Mouse (Mus musculus) cerebellum, adult 11-12 months (tissue): ENCODE measurements around the gene Iyd.

Experiments
- DNase-seq: peaks from one replicate; pipeline ENCODE4 v3.0.0; 2022

Gene Iyd

DNA sequence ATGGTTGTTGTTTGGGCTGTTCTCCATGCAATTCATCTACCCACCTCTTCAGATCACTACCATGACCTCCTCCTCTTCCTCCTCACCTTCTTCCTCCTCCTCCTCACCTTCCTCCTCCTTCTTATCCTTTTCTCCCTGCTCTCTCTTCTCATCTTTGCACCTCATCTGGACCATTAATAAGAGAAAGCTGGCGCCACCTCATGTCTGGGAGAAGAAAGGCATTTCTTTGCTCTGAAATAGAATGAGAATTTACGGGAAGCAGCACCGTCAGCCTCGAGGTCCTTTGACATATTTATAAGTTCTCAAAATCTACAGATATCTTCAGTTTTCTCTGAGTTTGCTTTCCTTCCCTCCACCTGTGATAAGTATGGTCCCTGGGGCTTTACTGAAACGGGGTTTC lies 15.1 kb downstream of the Iyd start:
- DNase-seq, result no peak

DNA sequence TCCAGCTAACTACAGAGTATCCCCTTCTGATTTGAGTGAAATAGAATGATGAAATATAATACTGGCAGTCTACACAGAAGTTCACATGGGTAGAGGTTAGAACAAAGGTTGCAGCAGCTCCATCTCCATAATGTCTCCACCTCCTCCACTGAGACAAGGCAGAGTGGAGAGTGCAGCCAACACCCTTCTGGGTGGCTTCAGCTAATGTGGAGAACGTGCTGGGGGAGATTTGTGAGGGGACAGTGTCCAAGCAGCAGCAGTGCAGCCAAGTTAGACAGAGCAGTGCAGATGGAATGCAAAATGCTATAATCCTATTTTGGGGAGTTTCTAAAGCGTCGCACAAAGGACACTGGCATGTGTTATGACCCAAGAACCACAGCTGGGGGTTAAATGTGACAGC lies 16.5 kb downstream of the Iyd start:
- no peak for DNase-seq

DNA sequence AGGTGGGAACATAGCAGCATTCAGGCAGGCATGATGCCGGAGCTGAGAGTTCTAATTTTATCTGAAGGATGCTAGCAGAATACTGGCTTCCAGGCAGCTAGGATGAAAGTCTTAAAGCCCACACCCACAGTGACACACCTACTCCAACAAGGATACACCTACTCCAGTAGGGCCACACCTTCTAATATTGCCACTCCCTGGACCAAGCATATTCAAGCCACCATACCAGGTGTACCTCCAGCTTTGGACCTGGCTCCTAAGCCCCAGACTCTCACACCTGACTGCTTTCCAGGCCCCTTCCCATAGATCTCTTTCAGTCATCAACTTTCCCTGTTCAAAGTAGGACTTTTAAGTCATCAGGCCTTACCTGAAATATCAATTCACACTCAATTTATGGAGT lies 19.1 kb downstream of the Iyd start:
- no peak for DNase-seq

DNA sequence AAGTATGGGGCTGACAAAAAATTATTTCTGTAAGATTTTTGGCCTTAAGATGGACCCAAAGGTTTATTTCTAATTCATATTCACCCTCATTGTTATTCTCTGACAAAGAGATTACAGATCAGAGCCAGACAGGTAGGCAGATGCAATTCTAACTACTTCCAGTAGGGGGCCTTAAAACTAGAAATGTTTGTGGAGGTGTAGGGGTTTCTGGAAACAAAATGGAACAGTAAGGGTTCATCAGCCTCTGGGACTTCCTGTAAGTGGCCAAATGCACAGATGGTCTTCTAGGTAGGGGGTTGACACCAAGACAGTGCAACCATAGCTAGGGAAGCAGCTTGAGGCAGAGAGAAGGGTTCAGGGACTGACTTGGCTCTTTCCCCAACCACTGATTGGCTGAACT lies 22.1 kb downstream of the Iyd start:
- DNase-seq, result no peak

DNA sequence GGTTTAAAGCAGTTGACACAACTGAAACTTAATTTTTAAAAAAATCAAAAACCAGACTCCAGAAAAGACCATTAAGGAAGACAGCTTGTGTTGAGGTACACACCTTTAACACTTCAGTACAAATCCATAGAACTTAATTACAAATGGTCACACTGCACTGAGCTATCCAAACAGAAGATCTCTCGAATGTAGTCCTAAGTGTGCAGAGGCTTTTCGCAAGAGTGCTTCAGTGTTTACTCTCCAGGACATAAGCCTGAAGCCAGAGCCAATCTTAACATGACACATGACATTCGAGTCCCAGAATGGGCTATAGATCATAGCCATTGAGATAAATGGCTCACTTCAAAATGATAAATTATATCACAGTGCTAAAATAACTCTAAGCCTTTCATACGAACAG lies 25.1 kb downstream of the Iyd start:
- DNase-seq, result no peak

DNA sequence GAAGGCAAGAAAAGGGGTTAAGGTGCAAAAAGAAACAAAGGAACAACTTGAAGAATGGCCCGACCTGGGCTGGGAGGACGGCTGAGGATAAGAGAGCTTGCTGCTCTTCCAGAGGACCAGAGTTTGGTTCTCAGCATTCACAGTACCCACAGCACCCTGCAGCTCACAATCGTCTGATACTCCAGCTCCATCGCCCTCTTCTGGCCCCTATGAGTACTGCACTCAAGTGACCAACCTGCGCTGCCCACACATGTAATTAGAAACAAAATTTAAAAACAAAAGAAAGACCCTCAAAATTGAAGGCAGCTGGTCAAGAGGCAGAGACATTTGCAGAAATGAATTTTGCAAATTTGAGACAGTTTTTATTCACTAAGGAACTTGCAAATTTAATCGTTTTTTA lies 27.8 kb downstream of the Iyd start:
- no peak for DNase-seq

DNA sequence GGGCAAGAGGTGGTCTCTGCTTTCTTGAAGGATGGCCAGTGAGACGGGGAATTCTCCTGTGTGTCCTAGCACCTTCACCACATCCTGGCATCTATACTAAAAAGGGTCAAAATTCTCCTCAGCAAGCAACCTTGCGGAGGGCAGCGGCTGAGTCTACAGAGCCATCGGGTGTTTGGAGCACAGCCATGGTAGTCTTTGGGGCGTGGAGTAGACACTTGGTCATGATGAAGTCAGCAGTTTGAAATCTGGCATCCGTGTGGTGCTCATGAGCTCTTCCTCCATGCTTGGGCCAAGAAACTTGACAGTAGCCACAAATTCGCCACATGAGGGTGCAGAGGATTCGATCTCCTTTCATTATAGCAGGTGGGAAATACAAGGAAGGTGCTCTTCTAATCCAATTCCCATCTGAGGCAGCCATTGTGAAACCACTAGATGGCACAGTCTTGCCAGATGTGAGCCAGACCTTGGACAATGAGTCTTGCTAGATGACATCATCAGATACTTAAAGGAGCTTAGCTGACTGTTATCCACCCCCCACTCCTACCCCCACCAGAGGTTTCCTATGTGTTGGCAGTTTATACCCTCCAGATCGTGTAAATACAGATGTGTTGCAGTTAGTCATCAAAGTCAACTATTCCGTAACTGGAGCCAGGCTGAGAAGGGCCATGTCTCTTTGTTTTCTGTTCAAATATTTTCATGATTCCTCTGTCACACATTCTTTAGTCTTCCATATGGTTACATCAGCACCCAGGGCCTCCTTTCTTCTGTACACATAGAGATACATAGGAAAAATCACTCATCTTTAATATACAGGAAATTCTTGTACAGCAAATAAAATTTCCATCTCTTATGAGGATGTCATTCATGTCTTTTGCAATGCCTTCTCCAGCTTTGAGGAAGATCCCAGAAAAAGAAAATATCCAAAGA lies 32.9 kb downstream of the Iyd start:
- no peak for DNase-seq

DNA sequence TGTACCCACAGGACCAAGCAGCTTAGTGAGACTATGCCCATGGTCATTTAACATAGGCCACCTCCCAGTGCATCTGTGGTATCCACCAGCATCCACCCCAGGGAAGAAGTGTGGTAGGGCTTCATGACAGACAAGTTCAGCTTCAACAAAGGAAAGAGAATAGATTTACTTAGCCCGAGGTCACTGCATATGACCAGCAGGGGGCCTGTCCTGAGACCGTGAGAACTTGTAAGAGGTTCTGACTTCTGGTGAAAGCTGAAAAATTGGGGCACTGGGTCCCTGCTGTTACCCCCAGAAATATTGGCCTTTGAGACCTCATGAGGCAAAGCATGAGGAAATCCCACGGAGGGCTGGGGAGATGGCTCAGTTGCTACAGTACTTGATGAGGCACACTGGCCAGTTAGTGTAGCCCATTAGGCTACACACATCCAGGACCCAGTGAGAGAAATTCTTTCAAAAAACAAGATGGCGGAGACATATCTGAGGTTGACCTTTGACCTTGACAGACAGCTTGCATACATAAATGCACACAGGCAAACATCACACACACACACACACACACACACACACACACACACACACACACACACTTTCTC lies 34.0 kb downstream of the Iyd start:
- no peak for DNase-seq

DNA sequence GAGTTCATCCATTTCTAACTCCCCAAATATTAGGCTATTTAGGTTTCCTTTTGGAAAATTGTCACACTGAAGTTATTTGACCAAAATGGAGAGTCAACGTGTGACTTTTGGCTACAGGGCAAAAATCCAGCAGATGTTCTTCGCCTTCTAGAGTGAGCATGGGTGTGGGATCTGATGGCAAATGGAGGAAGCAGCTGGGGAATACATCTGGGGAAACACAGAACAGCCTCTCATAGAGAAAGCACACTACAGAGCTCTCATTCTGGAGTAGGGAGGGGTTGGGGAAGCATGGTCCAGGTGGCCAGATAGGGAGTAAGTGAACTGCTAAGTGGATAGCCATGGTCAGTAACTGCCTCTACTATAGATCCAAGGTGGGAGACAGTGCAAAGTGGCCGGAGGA lies 50.6 kb downstream of the Iyd start:
- no peak for DNase-seq

DNA sequence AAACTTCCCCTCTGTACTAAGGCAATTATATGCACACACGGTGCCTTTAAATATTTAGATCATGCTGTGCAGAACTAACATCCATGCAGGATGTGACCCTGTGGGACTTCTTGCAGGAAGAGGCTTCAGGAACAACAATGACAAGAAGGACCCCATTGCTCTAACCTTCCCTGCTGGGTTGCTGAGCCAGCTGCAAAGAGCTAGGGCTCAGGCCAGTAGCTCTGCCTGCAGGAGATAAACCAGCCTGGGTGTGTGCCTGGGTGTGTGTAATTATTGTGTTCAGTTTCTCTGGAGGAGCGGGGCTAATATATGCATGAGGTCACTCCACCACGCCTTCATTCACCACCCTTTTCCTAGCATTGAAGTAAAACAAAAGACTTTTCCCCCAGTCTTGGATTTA lies 51.8 kb downstream of the Iyd start:
- DNase-seq, result no peak

DNA sequence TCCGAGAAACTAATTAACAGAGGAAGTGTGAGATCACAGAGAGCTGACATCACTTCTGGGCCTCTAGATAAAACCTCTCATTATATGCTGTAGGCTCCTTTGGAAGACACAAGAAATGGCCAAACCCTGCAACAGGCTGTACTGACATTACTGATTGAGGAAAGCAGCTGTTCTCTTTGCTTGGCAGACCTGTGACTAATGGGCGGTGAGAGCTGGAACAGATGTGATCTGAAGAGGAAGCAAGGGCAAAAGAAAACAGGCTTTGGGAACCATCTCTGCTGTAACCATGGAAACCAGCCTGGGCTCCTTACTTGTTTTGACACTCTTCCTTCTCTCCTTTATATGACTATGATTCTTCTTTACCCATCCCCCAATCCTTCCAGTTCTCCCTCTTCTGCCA lies 56.7 kb downstream of the Iyd start:
- no peak for DNase-seq

DNA sequence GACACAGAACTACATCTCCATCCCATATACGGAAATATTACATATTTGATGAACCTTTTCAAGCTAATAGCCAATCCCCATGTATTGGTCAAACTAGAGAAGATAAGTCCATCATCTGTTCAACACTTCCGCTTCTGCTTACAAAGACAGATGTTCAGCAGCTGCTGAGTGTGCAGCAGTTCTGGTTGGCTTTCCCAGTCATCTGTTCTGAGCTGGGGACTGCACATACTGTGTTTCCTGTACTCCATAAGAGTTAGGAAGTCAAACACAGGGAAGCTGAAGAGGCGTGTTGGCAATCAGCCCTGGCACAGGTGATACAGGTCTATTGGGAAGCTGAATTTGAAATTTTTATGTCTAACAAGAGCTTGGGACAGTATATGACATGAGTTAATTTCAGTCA lies 57.7 kb downstream of the Iyd start:
- no peak for DNase-seq
